Mouse (Mus musculus): ENCODE data around the gene Rnase13.
"Not testable (repeated sequence)": the region's sequence is repeated elsewhere in the genome, so short reads cannot be mapped to it uniquely, and the experiment has no call there.

Rnase13 gene

DNA sequence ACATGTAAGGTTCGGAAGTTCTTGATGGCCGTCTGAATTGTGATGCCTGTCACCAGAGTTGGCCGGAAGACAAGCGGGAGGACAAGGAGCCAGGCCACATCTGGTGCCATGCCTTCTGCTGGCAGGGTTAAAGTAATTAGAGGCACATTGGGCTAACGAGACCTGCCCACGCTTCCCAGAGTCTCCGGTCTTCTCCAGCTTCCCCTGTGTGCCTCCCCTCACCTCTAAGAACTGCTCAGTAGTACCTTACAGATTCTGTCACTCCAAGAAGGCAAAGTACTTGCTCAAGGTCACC, at the start of gene Rnase13:
Rnase13 (minus strand) TSS at position 203 of the 295 bp plus-strand sequence.
- no peak for DNase-seq (ENCODE audit: extremely low read depth, low read depth, low spot score)

DNA sequence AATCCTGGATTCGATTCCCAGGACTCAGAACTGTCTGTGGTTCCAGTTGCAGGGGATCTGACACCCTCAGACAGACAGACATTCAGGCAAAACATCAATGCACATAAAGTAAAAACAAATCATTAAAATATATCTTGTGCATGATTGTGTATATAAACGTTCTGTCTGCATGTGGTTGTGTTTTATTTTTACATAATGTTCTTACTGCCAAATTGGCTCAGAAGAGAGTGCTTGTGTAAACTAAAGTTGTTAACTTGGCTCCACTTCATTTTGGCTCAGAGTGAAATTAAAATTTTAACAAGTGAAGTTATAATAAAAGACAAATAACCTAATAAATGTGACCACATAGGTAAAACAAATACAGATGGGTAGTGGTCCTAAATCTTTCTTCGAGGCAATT, 44.8 kb upstream of the Rnase13 start:
- DNase-seq (ENCODE audit: extremely low read depth, low read depth, low spot score) = no peak

DNA sequence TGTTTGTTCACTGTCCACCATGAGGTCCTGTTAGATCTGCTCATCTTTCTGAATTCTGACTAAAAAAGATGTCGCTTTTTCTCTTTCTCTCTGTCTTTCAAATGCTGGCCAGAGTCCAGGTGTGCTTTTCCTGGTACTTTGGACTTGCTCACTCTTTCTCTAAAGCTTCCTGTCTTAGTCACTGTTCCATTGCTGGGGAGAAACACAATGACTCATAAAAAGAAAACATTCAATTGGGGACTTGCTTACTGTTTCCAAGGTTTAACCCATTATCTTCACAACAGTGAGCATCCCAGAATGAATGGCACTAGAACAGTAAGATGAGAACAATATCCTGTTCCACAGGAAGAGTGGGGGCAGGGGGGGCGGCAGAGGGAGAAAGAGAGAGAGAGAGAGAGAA, 37.7 kb upstream of the Rnase13 start:
- no peak for DNase-seq (ENCODE audit: extremely low read depth, low read depth, low spot score)

DNA sequence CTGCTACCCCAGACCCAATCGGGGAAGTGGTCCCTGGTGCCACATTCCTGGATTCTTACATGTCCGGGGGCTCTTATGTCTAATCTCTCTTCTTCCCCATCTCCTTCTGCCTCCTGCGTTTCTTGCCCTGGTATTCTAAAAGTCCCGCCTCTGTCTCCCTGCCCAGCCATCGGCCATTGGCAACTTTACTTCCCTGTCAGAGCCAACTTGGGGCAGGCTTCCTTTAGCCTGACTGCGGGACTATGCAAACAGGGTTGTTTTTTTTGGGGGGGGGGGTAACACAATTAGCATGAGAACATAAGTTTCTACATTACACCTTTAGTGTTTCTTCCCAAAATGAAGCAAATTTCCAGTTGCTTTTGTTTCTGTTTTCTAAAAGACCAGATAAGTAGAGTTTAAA, 20.8 kb upstream of the Rnase13 start:
- no peak for DNase-seq (ENCODE audit: extremely low read depth, low read depth, low spot score)

DNA sequence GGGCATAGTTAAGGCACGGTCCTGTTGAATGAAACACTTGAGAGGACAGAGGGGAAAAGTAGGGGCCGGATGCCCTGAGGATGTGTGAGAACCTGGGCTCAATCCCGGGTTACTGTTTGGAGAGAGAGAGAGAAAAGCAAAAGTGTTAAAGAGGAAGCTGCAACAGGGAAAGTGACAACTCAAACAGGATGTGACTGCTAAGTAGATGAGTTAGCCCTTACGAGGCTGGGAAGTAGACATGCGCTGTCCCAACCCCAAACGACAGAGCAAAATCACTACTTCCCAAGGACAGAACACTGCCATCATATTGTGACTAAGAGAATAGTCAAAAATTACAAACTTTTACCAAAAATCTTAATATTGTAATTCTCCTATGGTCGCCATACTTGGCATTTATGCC, 19.7 kb upstream of the Rnase13 start:
- DNase-seq (ENCODE audit: extremely low read depth, low read depth, low spot score) = no peak

DNA sequence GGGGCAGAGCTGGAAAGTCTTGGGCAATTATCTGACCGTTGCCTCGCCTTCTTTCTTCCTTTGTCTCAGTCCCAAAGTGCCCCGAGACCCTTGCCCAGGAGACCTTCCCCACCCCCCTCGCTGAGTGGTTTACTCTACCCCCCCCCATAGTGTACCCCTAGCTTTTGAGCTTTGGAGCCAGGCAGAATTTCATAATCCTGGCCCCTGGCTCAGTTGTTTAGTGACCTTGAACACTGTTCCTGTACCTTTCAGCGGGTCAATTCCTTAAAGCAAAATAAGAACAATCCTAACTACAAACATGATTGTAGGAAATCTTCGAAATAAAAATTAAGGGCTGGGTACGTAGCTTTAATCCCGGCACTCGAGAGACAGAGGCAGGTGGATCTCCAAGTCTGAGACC, 19.0 kb upstream of the Rnase13 start:
- no peak for DNase-seq (ENCODE audit: extremely low read depth, low read depth, low spot score)

DNA sequence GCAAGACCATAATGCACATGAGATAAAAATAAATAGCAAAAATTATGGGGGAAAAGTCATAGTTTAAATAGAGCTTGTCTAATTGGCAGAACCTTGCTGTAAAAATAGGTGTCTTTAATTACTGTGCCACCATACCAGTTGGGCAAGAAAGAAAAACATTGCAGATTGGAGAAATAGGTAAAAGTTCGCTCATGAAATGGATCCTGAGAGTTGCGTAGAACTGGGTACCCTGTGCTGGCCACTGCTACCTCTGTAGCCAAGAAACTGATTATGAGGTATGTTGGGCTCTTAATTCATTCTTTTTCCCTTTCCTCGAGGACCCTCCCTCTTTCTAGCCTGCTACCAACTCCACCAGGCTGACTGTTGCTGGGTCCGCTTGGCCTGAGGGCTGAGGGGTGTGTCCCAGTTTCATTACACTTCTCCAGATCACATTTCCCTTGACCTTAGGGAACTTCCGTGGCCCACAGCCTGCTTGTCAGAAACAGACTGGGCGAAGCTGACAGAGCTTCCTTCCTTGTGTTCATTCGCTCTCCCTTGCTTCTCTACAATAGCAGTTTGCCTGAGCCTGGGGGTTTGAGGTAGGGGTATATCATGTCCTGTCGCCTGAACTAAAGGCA, 18.5 kb upstream of the Rnase13 start:
- DNase-seq (ENCODE audit: extremely low read depth, low read depth, low spot score) = no peak

DNA sequence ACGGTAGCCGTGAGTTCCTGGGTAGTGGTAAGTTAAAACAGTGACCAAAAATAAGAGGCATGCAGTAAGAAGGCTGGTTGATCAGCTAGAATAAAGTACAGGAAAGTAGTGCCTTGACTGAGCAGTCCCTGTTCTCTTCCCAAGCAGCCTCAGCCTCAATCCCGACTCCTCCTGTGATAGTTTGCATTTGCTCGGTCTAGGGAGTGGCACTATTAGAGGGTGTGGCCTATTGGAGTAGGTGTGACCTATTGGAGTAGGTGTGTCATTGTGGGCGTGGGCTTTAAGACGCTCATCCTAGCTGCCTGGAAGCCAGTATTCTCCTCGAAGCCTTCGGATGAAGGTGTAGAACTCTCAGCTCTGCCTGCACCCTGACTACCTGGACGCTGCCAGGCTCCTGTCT, 16.4 kb upstream of the Rnase13 start:
- DNase-seq (ENCODE audit: extremely low read depth, low read depth, low spot score) = no peak

DNA sequence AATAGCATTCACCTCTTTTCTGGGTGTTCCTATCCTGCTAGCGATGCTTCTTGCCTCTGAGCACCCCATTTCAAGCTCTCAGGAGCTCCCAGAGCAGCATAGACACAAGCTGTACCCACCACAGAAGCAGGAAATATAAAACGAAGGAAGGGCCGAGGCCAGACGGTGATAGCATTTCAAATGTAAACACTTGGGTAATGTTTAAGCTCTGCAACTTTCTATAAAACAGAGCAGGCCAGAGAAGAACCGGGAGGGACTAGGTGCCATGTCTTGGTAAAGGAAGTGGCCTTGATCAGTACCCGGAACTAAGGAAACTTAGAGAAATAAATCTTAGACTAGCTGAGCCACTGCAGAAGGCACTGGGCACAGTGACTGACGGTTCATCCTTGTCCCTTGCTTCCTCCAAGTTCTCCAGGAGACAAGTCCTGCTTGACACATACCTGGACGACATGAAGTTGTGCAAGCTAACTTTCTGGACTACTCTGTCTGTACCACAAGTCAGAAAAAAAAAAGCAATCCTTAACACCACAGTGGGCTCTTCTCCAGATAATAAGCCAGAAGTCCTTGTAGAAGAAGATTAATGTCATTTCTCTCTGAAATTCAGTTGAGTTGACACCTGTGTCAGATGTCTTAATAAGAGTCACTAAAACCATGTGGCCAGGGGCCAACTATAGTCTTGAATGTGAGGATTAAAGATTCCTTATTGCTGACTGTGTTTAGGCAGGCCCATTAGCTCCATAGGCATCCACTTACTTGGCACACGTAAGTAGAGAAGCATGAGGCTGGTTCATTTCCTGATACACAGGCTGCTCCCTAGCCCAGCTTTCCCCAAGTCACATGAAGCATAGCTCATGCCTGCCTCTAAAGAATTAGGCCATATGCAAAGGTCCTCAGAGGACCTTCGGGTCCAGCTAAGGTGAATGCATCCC, 9.8 kb upstream of the Rnase13 start:
- DNase-seq (ENCODE audit: extremely low read depth, low read depth, low spot score) = peak; percentile 100

DNA sequence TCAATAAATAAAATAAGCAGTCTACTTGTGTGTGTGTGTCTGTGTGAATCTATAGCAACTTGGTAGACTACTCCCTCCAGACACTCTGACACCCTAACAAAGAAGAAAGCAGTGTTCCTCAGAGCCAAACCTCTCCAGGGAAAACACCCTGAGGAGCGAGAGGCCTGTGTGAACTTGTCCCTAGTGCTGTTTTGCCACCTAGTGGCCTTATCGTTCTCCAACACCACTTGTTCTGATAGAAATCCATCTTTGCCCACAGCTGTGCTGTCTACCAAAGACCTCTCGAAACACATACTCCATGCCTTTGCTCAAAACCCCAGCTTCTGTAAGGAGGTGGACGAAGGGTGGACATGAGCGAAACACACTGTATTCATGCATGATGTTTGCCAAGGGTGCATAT, 8.3 kb upstream of the Rnase13 start:
- DNase-seq (ENCODE audit: extremely low read depth, low read depth, low spot score) = no peak

DNA sequence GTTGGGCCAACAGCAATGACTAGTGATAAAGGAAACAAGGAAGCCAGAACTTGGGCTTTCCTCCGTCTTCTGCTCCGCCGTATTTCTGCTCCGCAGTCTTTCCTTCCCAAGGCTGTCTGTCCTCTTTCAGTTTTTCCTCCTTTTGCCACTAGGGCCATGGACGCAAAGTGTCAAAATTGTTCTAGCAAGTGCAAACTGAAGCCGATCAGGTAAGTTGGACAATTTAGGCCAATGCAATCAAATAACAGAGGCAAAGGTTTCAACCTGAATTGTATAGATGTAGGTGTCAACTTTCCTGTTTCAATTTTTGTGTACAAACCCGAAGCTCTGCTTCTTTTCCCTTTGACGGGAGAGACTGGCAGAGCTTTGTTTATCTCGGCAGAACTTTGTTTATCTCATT, 7.4 kb upstream of the Rnase13 start:
- no peak for DNase-seq (ENCODE audit: extremely low read depth, low read depth, low spot score)

DNA sequence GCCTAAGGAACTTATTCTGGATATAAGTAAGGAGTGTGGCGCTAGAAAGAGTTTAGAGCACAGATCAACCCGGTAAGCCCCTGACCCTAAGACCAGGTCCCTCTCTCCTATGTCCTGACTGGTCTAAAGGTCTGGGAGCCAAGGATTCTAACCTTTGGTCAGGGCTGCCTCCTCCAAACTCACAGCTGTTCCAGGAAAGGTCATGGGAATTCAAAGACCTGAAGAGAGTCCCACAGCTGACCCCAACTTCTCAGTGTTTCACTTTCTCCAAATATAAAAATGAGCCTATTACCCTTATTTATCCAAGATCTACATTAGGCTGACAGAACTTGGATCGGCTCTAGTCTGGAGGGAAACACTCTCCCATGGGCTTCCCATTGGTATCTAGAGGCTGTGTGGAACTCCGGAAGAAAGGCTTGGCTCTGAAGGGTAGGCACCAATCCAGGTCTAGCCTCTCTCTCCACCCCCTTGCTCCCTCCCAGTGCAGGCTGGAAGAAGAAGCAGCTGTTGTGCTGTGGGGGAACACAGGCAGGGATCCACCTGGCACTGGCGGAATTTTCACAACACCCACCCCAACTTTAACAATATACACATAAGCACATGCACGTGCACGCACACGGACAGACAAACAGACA, 6.9 kb upstream of the Rnase13 start:
- DNase-seq (ENCODE audit: extremely low read depth, low read depth, low spot score) = no peak

DNA sequence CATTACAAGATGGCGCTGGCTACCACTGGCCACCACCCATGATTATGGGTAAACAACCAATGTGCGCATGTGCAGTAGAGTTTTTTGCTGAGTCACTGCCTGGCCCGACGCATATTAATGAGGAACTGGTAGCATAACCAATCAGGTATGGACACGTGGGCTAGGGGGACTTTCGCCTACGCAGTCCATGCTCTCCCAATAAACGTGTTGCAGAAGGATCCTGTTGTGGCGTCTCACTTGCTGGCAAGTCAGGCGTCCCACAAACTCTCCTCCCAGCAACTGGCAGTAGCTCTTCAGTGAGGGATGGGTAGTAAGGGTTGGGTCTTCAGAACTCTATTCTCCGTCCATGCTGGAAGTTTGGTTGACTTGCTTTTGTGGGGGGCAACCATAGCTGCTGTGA, 4.4 kb upstream of the Rnase13 start:
- DNase-seq (ENCODE audit: extremely low read depth, low read depth, low spot score) = not testable (repeated sequence)

DNA sequence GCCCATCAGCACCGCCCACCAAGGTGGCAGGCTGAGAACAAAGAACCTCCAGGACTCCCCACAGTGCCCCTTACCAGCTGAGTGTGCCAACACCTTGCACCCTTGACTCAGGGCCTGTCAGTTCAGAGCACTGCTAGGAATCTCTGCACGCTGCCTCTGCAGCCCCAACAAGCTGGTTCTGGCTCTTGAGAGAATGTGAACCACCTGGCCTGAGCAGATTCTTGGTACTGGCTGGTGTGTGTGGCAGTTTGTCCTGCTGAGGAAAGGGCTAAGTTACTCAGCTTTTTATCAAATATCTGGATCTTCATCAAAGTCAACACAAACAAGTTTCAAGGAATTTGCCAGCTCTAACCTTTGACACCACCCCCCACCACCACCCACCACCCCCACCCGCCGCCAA, 919 bp upstream of the Rnase13 start:
- no peak for DNase-seq (ENCODE audit: extremely low read depth, low read depth, low spot score)

DNA sequence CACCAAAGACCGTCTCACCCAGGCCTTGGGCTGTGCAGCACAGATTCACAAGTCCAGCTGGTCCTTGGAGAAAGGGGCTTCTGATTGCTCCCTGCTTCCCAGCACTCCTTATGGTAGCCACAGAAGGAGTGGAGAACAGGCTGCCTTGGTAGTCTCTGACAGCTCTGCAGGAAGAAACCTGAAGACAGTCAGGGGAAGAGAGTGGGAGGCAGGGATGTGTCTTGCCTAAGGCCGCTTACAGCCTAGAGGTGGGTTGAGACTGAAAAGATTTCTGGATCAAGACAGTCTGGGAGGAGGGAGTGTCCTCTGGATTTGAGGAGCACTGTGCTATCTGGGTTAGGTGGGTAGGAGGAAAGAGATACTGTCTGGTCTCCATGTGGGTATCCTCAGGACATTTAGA, 337 bp upstream of the Rnase13 start:
- DNase-seq (ENCODE audit: extremely low read depth, low read depth, low spot score) = no peak

DNA sequence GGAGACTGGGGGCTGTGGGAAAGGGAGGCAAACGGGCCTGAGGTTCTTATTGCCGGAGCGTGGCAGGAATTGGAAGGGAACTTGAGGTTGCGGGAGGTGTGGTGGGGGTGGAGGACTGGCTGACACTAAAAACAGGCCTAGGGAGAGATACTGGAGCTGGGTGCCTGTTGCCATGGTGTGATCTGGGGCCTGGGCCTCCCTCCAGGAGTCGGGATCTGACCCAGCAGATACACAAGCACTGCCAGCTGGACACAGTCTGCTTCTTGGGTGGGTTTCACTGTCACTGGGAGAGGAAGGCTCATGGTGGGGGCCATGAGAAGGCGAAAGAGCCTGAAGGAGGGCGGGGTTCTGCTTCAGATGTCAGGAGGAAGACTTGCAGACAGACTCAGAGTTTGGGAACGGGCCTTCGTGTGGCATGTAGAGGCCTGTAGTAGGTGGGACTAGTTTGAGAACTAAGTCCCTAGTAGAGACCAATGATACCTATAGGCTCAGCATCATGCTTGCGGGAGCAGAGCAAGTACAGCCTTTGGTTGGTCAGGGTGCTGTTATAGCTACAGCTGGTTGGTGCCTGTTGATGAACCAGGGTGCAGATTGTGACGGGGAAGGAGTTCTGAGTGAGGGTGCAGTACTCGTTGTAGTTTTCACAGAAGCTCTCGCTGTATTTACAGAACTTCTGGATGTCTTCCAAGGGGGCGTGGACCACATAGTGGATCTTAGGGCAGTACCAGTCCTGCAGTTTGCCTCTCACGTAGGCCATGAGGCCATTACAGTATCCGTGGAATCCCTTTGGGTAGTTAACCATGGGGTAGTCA, 608 bp downstream of the Rnase13 start:
- DNase-seq (ENCODE audit: extremely low read depth, low read depth, low spot score) = no peak

DNA sequence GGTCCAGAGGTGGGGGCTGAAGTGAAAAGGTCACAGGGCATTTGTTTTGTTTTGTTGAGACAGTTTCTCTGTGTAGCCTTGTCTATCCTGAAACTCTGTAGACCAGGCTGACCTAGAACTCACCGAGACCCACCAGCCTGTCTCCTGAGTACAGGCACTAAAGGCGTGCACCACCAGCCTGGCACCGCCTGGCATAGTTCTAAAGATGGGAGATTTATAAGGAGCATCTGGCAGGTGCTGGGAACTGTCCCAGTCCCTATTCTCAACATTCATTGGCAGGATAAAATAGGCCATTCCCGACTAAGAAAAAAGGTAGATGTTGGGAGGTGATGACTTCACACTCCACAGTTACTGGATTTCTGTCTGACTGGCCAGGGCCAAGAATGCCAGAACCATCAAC, 3.6 kb downstream of the Rnase13 start:
- DNase-seq (ENCODE audit: extremely low read depth, low read depth, low spot score) = no peak

DNA sequence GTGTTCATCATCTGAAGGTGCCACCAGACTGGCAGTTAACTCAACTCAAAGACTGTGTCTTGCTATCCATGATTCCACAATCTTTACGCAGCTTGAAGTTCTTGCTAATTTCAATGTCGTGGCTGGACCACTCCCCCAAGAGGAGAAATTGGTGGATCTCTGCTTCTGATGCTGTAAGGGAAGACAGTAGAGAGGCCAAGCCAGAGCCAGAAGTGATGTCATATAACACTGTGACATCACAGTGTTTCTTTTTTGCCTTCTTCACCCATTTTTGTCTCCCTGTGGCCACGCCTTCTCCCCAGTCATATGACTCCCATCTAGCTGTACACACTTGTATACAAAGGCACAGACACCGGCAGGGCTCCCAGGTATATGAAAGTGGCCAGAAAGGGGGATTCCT, 4.4 kb downstream of the Rnase13 start, which contains the start of gene Tppp2:
Tppp2 (plus strand) TSS at position 301 of the 400 bp plus-strand sequence.
- DNase-seq (ENCODE audit: extremely low read depth, low read depth, low spot score) = no peak

DNA sequence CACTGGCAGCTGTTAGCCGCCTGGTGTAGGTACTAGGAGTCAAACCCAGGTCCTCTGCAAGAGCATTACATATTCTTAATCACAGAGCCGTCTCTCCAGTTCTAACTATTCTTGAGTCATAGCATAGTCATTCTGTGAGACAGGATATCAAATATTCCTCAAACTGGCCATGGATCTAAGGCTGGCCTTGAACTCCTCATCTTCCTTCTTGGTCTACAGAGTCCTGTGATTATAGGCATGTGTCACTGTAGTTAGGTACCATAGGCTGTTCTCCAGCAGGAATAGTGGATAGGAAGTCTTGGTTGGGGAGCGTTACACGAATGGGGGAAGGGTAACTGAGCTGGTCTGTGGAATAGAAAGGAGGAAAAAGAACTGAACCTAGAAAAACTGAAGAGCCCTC, 6.0 kb downstream of the Rnase13 start:
- DNase-seq (ENCODE audit: extremely low read depth, low read depth, low spot score) = no peak

DNA sequence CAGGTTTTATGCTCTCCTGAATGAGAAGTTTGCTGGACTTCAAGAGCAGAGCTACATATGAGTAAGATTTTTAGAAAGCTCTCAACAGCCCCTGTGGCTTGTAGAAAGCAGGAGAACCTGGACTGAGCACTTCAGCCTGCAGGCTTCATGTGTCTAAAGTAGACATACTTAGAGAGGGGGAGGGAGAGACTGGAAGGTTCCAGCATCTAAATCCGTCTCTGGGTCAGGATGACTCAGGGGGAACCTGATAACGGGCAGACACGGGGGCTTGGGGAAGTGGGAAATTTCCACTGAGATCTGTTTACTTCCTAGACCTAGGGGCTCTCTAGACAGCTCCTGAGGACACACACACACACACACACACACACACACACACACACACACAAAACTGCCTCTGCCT, 7.5 kb downstream of the Rnase13 start:
- DNase-seq (ENCODE audit: extremely low read depth, low read depth, low spot score) = no peak
